Mouse (Mus musculus): Measurements from ENCODE around the gene Fgfr2.

DNA sequence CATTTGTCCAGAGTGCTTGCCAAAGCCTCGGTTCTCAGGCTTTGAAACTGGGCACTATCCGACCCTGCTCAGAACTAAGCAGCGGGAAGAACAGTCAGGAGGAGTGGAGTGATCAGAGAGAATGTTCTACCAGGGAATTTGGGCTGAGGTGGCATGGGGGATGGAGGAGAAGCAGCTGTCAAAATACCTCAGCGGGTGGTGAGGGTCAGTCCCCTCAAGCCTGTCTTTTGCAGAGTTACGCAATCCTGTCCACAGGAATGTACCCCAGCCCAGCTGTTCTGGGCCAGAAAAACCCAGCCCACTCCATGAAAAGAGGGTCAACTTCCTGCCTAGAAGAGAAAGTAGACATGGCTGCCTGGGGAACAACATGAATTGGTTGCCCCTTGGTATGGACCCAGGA lies 862.5 kb downstream of the Fgfr2 start:
- TF ChIP-seq MYOD1 (IDR thresholded peaks at IDR 0.05; ENCODE audit: control insufficient read depth in 1 of 3, insufficient read length in 2 of 3, low read depth in 2 of 3) (peak; percentile 47 to 99 (median 98)), POLR2AphosphoS2 (IDR thresholded peaks at IDR 0.05; ENCODE audit: insufficient read length, low read depth) (no peak), MAX (IDR thresholded peaks at IDR 0.05; ENCODE audit: low read depth) (no peak), TCF12 (IDR thresholded peaks at IDR 0.05; ENCODE audit: insufficient read depth, poor library complexity, severe bottlenecking) (peak; percentile 95), POLR2A (IDR thresholded peaks at IDR 0.05; ENCODE audit: insufficient read length, low read depth) (no peak)
